Mouse (Mus musculus) T-helper 2 cell (primary cell): ENCODE results near the gene Usp50.

ENCODE experiments used
- in situ Hi-C: fragments of 300-600 bp; cut with MboI, MseI; formaldehyde crosslinking; loops from one replicate; pipeline ENCODE4 v1.15.1; 2025; ENCODE audit warnings: high pct_unique_total_duplicates

The Usp50 gene

GRCm38 (mm10) chr2:126755664-126756063 lies 27.6 kb downstream of the Usp50 start:
- in situ Hi-C loops = no loop called here

- in situ Hi-C loops = no loop called here
Measured at GRCm38 (mm10) chr2:126743389-126743788, 39.9 kb downstream of the Usp50 start.

GRCm38 (mm10) chr2:126740314-126740713 lies 43.0 kb downstream of the Usp50 start:
- in situ Hi-C loops = no loop called here

- in situ Hi-C loops = no loop called here
Measured at GRCm38 (mm10) chr2:126735339-126736073, 47.8 kb downstream of the Usp50 start.

GRCm38 (mm10) chr2:126730502-126730901 lies 52.8 kb downstream of the Usp50 start:
- in situ Hi-C loops = loop anchor here (5.0 kb wide), 1 partner anchor 42 kb away; no protein-coding TSS in a partner anchor

- in situ Hi-C loops = no loop called here
Measured at GRCm38 (mm10) chr2:126729207-126729606, 54.1 kb downstream of the Usp50 start.

- in situ Hi-C loops = no loop called here
Measured at GRCm38 (mm10) chr2:126712950-126713349, 70.3 kb downstream of the Usp50 start.

GRCm38 (mm10) chr2:126712526-126712925 lies 70.7 kb downstream of the Usp50 start:
- in situ Hi-C loops = no loop called here

GRCm38 (mm10) chr2:126708361-126708760 lies 74.9 kb downstream of the Usp50 start:
- in situ Hi-C loops = no loop called here

- in situ Hi-C loops = no loop called here
Measured at GRCm38 (mm10) chr2:126707438-126707779, 75.9 kb downstream of the Usp50 start.

GRCm38 (mm10) chr2:126706759-126707437 lies 76.4 kb downstream of the Usp50 start, which contains the start of gene Usp8:
Gene Usp8, plus strand, starts transcription at chr2:126707328.
- in situ Hi-C loops = no loop called here

- in situ Hi-C loops = no loop called here
Measured at GRCm38 (mm10) chr2:126695285-126695684, 88.0 kb downstream of the Usp50 start.

- in situ Hi-C loops = no loop called here
Measured at GRCm38 (mm10) chr2:126691290-126691689, 92.0 kb downstream of the Usp50 start.

- in situ Hi-C loops = no loop called here
Measured at GRCm38 (mm10) chr2:126682937-126683336, 100.3 kb downstream of the Usp50 start.

GRCm38 (mm10) chr2:126682333-126682732 lies 100.9 kb downstream of the Usp50 start:
- in situ Hi-C loops = no loop called here

- in situ Hi-C loops = no loop called here
Measured at GRCm38 (mm10) chr2:126677366-126677765, 105.9 kb downstream of the Usp50 start.

- in situ Hi-C loops = no loop called here
Measured at GRCm38 (mm10) chr2:126676122-126676515, 107.2 kb downstream of the Usp50 start, which contains the start of gene Gabpb1. Gene Gabpb1, minus strand, starts transcription at chr2:126676337.

GRCm38 (mm10) chr2:126675169-126676121 lies 107.8 kb downstream of the Usp50 start:
- in situ Hi-C loops = no loop called here

- in situ Hi-C loops = no loop called here
Measured at GRCm38 (mm10) chr2:126674441-126675168, 108.7 kb downstream of the Usp50 start.

GRCm38 (mm10) chr2:126673317-126674242 lies 109.7 kb downstream of the Usp50 start:
- in situ Hi-C loops = no loop called here
